Mouse (Mus musculus) inflammation-experienced regulatory T-cells (primary cell): ENCODE measurements around the gene Ear2. TPM values are rescaled to one million over a fixed set of nuclear protein-coding genes. Genes with fewer than 3 reads are reported as not detected.

Source experiments
- polyA plus RNA-seq, 2 experiments: library from polyadenylated mRNA; unstranded; fragments of 100-300 nt; shearing (Covaris generic); gene quantifications; one replicate each; pipeline ENCODE4 v1.2.1; 2017

Gene Ear2
- polyA plus RNA-seq = 1 to 10 TPM in 1 of 2 experiments, not detected in 1; 4.4 TPM

GRCm38 (mm10) chr14:44102354-44102753 is at the start of gene Ear2:
Gene Ear2, plus strand, starts transcription at chr14:44102654.

GRCm38 (mm10) chr14:44123551-44123950 is 21.1 kb downstream of the Ear2 start, which contains the start of gene Gm3327:
Gene Gm3327, plus strand, starts transcription at chr14:44123851.

Other genes starting within 250 kb of the Ear2 start
- gene Ear1, start 227.1 kb upstream of the Ear2 start, polyA plus RNA-seq = not detected
- not detected for gene Ear10, start 179.1 kb upstream of the Ear2 start, polyA plus RNA-seq
- under 1 TPM; 0.12 to 0.33 TPM for gene Gm8113, start 177.3 kb upstream of the Ear2 start, polyA plus RNA-seq
- not detected for gene Ang5, start 145.6 kb upstream of the Ear2 start, polyA plus RNA-seq
- not detected for gene Ang6, start 100.4 kb upstream of the Ear2 start, polyA plus RNA-seq
- gene Gm3327, start 21.2 kb downstream of the Ear2 start, polyA plus RNA-seq = not detected
- under 1 TPM in 1 of 2 experiments, not detected in 1; 0.92 TPM for gene Gm8212, start 95.0 kb downstream of the Ear2 start, polyA plus RNA-seq
- under 1 TPM in 1 of 2 experiments, not detected in 1; 0.76 TPM for gene 4930503E14Rik, start 110.6 kb downstream of the Ear2 start, polyA plus RNA-seq
- under 1 TPM in 1 of 2 experiments, not detected in 1; 0.70 TPM for gene Gm8220, start 182.9 kb downstream of the Ear2 start, polyA plus RNA-seq
- gene Gm5930, start 235.9 kb downstream of the Ear2 start, polyA plus RNA-seq = under 1 TPM in 1 of 2 experiments, not detected in 1; 0.36 TPM